Mouse (Mus musculus) spleen, postnatal 14 days (tissue): ENCODE results near the gene Ephb2.

Experiments
- DNase-seq, 2 experiments: peaks; one replicate each; pipeline ENCODE4 v3.0.0; 2021 to 2022; ENCODE audit warnings: low spot score in 2 of 2

Ephb2 gene

GRCm38 (mm10) chr4:136701236-136701635 is 134.6 kb downstream of the Ephb2 start:
- DNase-seq, result no peak

- DNase-seq, result no peak
Observed at GRCm38 (mm10) chr4:136699084-136699450, 136.7 kb downstream of the Ephb2 start.

- no peak for DNase-seq
Observed at GRCm38 (mm10) chr4:136698404-136699083, 137.2 kb downstream of the Ephb2 start.

GRCm38 (mm10) chr4:136697325-136697724 is 138.5 kb downstream of the Ephb2 start:
- no peak for DNase-seq

- DNase-seq, result peak in 1 of 2 experiments; percentile 23
Observed at GRCm38 (mm10) chr4:136696381-136696925, 139.3 kb downstream of the Ephb2 start.

GRCm38 (mm10) chr4:136695696-136696095 is 140.1 kb downstream of the Ephb2 start:
- DNase-seq, result no peak

- DNase-seq, result no peak
Observed at GRCm38 (mm10) chr4:136690034-136690433, 145.8 kb downstream of the Ephb2 start.

GRCm38 (mm10) chr4:136688113-136688512 is 147.7 kb downstream of the Ephb2 start:
- no peak for DNase-seq

- DNase-seq, result no peak
Observed at GRCm38 (mm10) chr4:136685431-136685869, 150.3 kb downstream of the Ephb2 start.

GRCm38 (mm10) chr4:136684485-136684884 is 151.3 kb downstream of the Ephb2 start:
- DNase-seq, result no peak

- no peak for DNase-seq
Observed at GRCm38 (mm10) chr4:136680641-136681040, 155.1 kb downstream of the Ephb2 start.

GRCm38 (mm10) chr4:136679221-136679620 is 156.6 kb downstream of the Ephb2 start:
- DNase-seq, result no peak

GRCm38 (mm10) chr4:136678480-136678879 is 157.3 kb downstream of the Ephb2 start:
- peak; percentile 36 to 63 for DNase-seq

- DNase-seq, result no peak
Observed at GRCm38 (mm10) chr4:136675439-136675838, 160.3 kb downstream of the Ephb2 start.

- DNase-seq, result no peak
Observed at GRCm38 (mm10) chr4:136672335-136673090, 163.3 kb downstream of the Ephb2 start.

- DNase-seq, result no peak
Observed at GRCm38 (mm10) chr4:136667757-136668156, 168.0 kb downstream of the Ephb2 start.

GRCm38 (mm10) chr4:136666002-136666401 is 169.8 kb downstream of the Ephb2 start:
- no peak for DNase-seq

GRCm38 (mm10) chr4:136665068-136665467 is 170.7 kb downstream of the Ephb2 start:
- DNase-seq, result no peak

- no peak for DNase-seq
Observed at GRCm38 (mm10) chr4:136657914-136658313, 177.9 kb downstream of the Ephb2 start.

GRCm38 (mm10) chr4:136653692-136654234 is 182.0 kb downstream of the Ephb2 start:
- no peak for DNase-seq

GRCm38 (mm10) chr4:136653019-136653418 is 182.8 kb downstream of the Ephb2 start:
- no peak for DNase-seq

GRCm38 (mm10) chr4:136652528-136652910 is 183.3 kb downstream of the Ephb2 start:
- DNase-seq, result no peak
